Mouse (Mus musculus): ENCODE data around the gene Pmf1. TPM values are rescaled to one million over a fixed set of nuclear protein-coding genes. Genes with fewer than 3 reads are reported as not detected.
"Not testable (repeated sequence)": the region's sequence is repeated elsewhere in the genome, so short reads cannot be mapped to it uniquely, and the experiment has no call there.

Pmf1 gene
- total RNA-seq, 2 experiments from 2014 or later: 15.1 to 20.3 TPM

- no peak for DNase-seq
- intact Hi-C loops (cut with DNase I): no loop called here
These were observed 30.6 kb upstream of the Pmf1 start for GRCm38 (mm10) chr3:88440500-88441381.

GRCm38 (mm10) chr3:88439582-88439981, 29.5 kb upstream of the Pmf1 start:
- intact Hi-C loops (cut with DNase I): no loop called here
- DNase-seq: no peak

GRCm38 (mm10) chr3:88437454-88437853, 27.3 kb upstream of the Pmf1 start:
- intact Hi-C loops (cut with DNase I): no loop called here

GRCm38 (mm10) chr3:88436395-88437201, 26.5 kb upstream of the Pmf1 start:
- DNase-seq: peak; percentile 40 to 41
- intact Hi-C loops (cut with DNase I): no loop called here

More at GRCm38 (mm10) chr3:88437454-88437853, 27.3 kb upstream of the Pmf1 start:
- DNase-seq: no peak

- no peak for DNase-seq
- intact Hi-C loops (cut with DNase I): no loop called here
These were observed 25.4 kb upstream of the Pmf1 start for GRCm38 (mm10) chr3:88435515-88435914.

GRCm38 (mm10) chr3:88428639-88429038, 18.5 kb upstream of the Pmf1 start:
- DNase-seq; intact Hi-C loops (cut with DNase I): not testable (repeated sequence)

- intact Hi-C loops (cut with DNase I): no loop called here
- DNase-seq: no peak
These were observed 17.3 kb upstream of the Pmf1 start for GRCm38 (mm10) chr3:88427342-88427905.

GRCm38 (mm10) chr3:88425708-88426420, 15.7 kb upstream of the Pmf1 start:
- no peak for DNase-seq
- intact Hi-C loops (cut with DNase I): loop anchor here (2.0 kb wide), 1 partner anchor 15 kb away; the partner anchor contains the start of gene Pmf1

GRCm38 (mm10) chr3:88425330-88425689, 15.2 kb upstream of the Pmf1 start:
- intact Hi-C loops (cut with DNase I): loop anchor here (2.0 kb wide), 1 partner anchor 15 kb away; the partner anchor contains the start of gene Pmf1

GRCm38 (mm10) chr3:88424605-88425329, 14.6 kb upstream of the Pmf1 start, which contains the start of gene Slc25a44:
Slc25a44 (minus strand) TSS chr3:88425139.
- intact Hi-C loops (cut with DNase I): loop anchor here (2.0 kb wide), 1 partner anchor 14 kb away; the partner anchor contains the start of gene Pmf1
- DNase-seq: peak; percentile 86 to 93

More at GRCm38 (mm10) chr3:88425330-88425689, 15.2 kb upstream of the Pmf1 start:
- no peak for DNase-seq

GRCm38 (mm10) chr3:88422020-88422720, 12.0 kb upstream of the Pmf1 start:
- intact Hi-C loops (cut with DNase I): no loop called here
- no peak for DNase-seq

GRCm38 (mm10) chr3:88420771-88421170, 10.6 kb upstream of the Pmf1 start:
- intact Hi-C loops (cut with DNase I): no loop called here
- no peak for DNase-seq

- intact Hi-C loops (cut with DNase I): no loop called here
- DNase-seq: no peak
These were observed 7.9 kb upstream of the Pmf1 start for GRCm38 (mm10) chr3:88418016-88418415.

- no peak for DNase-seq
- intact Hi-C loops (cut with DNase I): no loop called here
These were observed 5.5 kb upstream of the Pmf1 start for GRCm38 (mm10) chr3:88415668-88416067.

- DNase-seq: no peak
- intact Hi-C loops (cut with DNase I): no loop called here
These were observed 2.5 kb upstream of the Pmf1 start for GRCm38 (mm10) chr3:88412636-88413035.

GRCm38 (mm10) chr3:88411681-88412080, 1.6 kb upstream of the Pmf1 start:
- intact Hi-C loops (cut with DNase I): loop anchor here (2.0 kb wide), 1 partner anchor 13 kb away; the partner anchor contains the start of gene Slc25a44
- no peak for DNase-seq

- intact Hi-C loops (cut with DNase I): loop anchor here (2.0 kb wide), 1 partner anchor 14 kb away; the partner anchor contains the start of gene Slc25a44
- DNase-seq: no peak
These were observed 507 bp upstream of the Pmf1 start for GRCm38 (mm10) chr3:88410645-88411031.

GRCm38 (mm10) chr3:88408953-88409352, 1.2 kb downstream of the Pmf1 start:
- DNase-seq: no peak
- intact Hi-C loops (cut with DNase I): loop anchor here (1.0 to 2.0 kb wide), 2 partner anchors 58 to 118 kb away; no protein-coding TSS in a partner anchor

- DNase-seq: no peak
- intact Hi-C loops (cut with DNase I): no loop called here
These were observed 2.6 kb downstream of the Pmf1 start for GRCm38 (mm10) chr3:88407529-88407928.

All from gastrocnemius, postnatal 36 days (tissue).